Mouse (Mus musculus): Measurements from ENCODE around the gene Myo1c.

GRCm38 (mm10) chr11:75691047-75691446, 40.7 kb downstream of the Myo1c start:
- TF ChIP-seq POLR2A (IDR thresholded peaks at IDR 0.05; ENCODE audit: low read depth, low read length) (no peak), CTCF (IDR thresholded peaks at IDR 0.05; ENCODE audit: extremely low read depth, insufficient read length, insufficient replicate concordance, low read depth, low read length) (no peak)

Data from small intestine, adult 2 months (tissue).